Mouse (Mus musculus) liver (tissue): ENCODE measurements around the gene Olfr56.

Source experiments
- DNase-seq: peaks from one replicate; pipeline ENCODE4 v3.0.0-alpha.2; 2020; ENCODE audit warnings: mixed read lengths

Olfr56 gene

DNA sequence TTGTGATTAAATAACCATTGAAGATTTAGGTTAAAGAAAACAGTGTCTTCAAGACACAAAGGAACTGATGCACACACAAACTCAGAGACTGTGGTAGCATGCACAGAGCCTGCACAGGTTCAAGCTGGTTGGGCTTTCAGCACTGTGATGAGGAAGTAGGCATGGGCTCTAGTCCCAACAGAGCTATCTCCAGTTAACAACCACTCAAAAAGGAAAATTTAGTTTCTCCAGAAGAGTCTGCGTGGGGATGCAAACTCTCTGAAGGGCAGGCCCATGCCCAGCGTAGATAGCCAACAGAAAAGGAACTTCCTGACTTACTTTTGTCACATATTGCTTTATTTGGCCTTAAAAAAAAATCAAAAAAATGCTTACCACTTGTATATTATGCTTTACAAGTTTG, 114.1 kb downstream of the Olfr56 start:
- no peak for DNase-seq

DNA sequence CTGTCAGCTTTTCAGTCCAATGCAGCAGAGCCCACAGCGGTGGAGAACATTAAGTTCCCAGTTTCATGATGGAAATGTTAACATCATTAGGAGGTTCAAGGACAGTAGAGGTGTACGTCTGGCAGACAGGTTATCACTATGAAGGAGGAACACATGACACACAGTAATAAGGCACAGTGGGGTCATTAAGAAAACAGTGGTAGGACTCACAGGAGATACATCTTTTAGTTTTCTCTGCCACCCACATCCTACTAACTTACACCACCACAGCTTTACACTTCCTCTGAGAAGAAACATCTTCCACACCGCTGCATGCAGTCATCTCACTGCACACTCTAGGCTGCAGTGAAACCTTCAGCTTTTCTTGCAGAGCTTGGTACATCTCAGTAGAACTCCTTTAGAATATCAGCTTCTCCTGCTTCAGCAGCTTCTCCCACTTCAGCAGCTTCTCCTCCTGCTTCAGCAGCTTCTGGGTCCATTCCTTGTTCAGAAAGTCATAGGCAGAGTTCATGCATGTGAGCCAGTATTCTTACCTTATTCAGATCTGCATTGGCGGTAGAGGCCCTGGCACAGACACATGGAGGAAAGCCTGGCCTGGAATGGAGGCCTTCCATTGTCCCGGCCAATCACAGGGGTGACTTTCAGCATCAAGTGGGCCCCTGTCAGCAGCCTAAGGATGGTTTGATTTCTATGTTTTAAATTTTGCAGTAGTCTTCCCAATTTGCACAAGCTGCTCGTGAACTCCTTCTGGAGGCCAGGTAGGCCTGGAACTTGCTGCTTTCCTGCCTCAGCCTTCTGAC, 115.4 kb downstream of the Olfr56 start:
- no peak for DNase-seq

DNA sequence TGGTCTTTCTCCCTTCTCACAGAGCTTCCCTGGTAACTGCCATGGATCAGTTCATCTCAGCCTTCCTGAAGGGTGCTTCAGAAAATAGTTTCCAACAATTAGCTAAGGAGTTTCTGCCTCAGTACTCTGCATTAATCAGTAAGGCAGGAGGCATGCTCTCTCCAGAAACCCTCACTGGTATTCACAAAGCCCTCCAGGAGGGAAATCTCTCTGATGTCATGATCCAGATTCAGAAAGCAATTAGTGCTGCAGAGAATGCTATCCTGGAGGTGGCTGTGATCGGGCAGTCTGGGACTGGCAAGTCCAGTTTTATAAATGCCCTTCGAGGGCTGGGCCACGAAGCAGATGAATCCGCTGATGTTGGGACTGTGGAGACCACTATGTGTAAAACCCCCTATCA, 116.7 kb downstream of the Olfr56 start:
- DNase-seq, result no peak

DNA sequence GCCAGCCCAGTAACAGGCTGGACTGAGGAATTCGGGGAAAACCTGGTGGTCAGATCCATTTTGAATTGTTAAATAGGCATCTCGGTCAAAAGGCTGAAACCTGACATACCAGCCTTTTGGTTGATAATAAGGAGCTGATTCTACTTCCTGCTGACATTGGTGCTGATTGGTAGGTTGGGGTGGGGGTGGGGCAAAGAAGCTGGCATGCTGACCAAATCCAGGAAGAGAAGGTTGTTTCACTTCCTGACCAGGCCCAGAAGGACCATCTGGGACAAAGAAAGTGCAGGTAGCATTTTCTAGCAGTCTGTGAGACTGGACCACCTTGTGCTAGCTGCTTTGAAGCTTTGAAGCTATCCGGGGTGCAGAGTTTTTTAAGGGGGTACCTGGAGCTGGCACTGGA, 121.7 kb downstream of the Olfr56 start:
- DNase-seq, result peak; percentile 38

DNA sequence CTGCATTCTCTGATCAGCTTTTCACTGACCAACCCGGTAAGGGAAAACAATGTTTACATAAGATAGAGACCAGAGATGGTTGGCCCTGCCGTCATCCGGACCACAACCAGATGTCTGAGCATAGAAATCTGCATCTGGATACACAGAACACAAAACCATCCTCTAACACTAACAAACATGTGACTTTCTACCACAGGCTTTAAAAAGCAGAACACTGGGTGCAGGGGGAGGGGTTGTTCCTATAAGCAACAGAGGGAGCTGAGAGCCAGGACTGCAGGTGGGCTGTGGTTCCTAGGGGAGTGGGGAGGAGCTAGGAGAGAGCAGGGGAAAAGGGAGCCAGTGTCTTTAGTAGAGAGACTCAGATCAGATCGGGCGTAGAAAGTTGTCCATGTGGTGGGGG, 122.8 kb downstream of the Olfr56 start:
- DNase-seq, result no peak

DNA sequence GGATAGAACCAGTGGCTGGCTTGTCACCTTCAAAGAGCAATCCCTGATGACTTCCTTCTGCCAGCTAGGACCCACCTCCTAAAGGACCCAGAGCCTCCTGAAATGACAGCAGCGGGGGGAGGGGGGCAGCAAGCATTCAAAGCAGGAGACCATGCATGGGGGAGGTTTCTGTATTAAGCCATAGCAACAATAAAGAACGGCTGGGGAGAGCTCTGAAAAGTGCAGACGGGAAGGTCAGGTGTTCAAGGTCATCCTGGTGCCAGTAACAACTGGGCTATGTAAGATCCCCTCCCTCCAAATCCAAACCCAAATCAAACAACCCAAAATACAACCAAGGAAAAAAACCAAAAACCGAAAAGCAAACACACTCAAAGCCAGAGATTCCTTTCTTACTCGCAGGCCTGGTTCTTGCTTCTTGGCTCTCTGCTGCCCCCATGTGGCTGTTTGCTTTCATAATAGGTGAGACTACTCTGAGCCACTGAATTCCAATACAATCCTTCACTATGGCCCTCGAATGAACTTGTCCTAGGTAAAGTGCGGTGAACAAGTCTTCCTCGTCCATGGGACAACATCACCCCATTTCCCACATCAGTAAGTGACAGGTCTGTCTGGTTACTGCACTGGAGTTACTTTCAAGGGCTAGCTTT, 124.5 kb downstream of the Olfr56 start:
- peak; percentile 91 for DNase-seq

DNA sequence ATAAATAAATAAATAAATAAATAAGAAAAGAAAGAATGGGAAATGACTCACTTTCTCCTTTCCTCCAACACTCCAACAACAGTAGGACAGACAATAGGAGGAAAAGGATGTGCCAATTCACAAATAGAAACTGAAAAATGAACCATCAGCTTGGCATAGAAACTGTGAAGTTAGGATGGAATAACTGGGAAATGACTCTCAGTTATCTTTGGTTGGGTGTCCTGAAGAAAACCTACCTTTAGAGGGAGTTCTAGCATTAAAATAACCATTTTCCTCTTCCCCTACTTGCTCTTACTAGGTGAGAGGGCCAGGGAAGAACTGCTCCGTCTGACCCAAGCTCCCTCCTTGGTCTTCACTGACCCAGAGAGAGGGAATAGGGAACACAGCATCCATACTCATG, 127.1 kb downstream of the Olfr56 start:
- DNase-seq, result no peak

DNA sequence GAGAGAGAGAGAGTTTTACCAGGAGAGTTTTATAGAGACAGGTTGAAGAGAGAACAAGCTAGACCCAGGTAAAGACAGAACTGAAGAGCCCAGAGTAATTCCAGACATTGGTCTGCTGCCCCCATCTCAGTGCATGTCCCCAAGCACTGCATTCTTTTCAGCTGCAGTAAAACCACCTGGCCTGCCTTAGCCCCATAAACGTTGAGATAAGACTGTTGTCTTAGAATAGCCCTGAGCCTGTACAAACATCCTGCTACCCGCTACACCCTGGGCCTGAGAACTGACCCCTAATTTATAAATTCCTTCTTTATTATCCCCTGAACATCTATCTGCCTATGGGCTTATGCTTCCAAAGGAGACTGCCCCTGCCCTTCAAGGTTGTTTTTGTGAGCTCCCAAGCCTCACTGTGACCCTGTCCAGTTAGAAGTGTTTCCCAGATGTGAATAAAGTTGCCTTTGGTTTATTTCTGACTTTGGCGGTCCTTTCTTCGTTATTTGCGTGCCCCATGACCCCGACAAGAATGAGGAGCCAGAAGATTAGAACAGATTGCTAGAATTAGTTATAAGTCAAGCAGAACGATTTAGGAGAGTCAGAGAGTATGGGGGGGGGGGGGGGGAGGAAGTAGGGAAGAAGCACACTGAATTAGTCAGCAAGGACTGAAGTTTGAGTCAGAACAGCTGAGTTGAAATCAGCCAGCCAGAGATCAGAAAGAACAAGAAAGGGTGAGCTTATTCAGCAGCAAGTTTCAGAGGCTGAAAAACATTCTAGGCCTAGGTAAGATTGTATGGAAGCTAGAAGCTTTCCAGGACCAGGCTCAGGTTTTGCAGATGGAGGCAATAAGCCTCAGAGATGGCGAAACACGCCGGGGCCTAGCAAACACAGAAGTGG, 129.2 kb downstream of the Olfr56 start:
- DNase-seq, result no peak

DNA sequence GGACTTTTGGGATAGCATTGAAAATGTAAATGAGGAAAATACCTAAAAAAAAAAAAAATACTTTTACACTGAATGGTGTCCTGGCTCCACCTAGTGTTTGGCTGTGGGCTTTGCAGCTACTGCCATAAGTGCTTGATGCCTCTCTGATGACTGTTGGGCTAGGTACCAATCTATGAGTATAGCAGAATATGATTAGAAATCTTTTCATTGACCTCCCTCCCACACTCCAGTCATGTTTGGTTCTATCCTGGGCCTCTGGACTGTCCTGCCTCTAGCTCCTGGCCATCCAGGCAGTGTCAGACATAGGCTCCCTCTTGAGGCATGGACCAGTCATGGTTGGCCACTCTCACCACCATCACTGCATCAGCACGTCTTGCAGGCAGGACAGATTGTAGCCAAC, 130.1 kb downstream of the Olfr56 start:
- DNase-seq, result peak; percentile 45

DNA sequence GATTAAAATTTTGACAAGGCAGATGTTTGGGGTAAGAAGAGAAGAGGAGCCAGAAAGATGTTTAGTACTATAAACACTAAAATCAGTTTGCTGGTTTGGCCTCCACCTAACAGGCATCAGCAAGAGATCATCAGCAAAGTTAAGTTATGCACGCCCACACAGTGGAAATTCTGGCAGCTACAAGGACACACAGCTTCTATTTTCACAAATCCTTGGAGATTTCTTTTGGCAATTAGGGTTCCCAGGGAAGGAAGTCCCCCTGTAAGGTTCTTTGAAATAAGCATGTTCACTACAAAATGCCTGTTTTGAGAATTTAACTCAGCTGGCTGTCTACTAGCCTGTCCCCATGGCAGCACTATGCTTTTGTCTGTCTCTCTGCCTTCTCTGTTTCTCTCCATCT, 132.3 kb downstream of the Olfr56 start:
- no peak for DNase-seq

DNA sequence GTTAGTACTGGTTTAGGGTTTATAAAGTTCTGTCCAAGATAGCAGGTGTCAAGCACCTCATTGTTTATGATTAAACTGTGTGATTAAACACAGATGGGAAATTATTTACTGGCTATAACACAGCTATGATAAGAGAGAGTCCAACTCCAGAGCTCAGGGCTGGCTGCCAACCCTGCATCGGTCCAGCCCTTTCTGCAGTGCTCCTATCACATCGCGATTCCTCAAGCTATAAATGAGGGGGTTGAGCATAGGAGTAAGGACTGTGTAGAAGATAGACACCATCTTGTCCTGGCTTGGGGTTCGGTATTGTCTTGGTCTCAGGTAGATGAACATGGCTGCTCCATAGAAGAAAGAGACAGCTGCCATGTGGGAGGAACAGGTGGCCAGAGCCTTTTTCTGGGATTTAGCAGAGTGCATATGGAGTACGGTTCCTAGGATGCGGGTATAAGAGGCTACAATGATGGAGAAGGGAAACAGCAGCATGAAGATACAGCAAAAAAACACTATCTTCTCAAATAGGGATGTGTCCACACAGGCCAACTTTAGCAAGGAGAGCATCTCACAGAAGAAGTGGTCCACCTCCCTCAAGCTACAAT, 134.0 kb downstream of the Olfr56 start:
- DNase-seq, result no peak

DNA sequence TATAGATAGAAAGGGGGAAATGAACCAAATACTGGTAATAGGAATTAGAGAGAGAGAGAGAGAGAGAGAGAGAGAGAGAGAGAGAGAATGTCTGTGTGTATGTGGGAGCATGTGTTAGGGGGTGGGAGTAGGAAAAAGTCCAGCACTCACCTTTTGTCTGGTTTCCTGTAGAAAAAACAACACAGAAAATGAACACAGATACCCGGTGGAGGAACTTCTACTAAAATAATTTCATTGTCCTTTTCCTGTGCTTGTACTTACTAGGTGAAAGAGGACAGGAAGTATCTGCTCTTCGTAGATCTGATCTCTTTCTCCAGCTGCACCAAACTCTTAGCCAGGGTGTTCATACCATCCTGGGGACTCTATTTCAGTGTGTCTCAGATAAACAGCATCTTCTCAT, 135.5 kb downstream of the Olfr56 start:
- no peak for DNase-seq

DNA sequence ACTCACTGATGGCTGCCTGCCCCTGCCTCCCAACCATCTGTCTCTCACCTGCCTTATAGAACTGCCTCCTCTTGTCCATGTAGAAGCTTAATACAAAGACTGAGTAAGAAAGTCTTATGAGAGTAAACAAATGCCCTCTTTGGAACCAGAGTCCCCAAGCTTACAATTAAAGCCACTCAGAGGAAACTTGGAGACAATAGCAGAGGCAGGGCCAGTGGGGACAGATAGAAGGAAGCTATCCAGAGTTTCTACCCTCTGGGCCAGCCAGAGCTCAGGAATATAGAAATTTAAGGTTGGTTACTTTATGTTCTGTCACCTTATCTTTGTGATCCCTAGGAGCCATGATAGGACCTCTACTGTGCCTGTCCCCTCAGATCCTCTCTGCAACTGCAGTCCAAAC, 136.1 kb downstream of the Olfr56 start, which contains the start of gene Olfr1396:
Gene Olfr1396, minus strand, starts transcription at position 101 of the 400 bp plus-strand sequence.
- DNase-seq, result no peak

DNA sequence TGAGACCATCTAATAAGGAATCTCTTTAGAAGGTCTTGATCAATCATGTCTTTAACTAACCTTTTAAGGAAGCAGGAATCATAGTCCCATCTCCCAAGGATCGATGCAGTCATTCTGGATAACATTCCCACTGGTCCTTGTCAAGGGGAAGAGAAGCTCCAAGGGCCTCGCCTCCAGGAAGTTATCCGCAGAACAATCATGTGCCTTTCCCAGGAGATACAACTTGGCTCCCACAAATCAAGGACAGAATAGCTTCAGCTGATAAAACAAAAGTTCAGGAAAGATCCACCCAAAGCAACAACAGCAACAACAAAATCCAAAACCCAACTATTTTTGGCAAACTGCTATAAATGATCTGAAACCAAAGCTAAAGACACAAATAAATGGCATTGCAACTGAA, 140.9 kb downstream of the Olfr56 start:
- no peak for DNase-seq

DNA sequence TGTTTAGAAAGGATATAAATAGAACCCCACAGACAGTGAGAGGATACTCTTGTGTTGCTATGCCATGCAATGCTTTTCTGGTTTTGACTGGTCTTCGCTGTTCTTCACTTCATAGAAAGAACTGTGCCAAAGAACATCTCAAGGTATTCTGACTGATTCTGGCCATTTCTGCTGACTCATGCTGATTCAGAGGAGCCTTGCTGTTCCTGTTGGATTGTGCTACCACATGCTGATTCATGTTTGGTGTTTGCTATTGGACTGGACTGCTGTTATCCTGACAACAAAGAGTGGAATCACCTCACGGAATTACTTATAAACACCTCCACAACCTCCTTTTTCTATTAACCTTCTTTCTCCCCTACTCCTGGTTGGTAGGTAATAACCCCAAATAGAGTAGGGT, 145.5 kb downstream of the Olfr56 start:
- peak; percentile 51 for DNase-seq

DNA sequence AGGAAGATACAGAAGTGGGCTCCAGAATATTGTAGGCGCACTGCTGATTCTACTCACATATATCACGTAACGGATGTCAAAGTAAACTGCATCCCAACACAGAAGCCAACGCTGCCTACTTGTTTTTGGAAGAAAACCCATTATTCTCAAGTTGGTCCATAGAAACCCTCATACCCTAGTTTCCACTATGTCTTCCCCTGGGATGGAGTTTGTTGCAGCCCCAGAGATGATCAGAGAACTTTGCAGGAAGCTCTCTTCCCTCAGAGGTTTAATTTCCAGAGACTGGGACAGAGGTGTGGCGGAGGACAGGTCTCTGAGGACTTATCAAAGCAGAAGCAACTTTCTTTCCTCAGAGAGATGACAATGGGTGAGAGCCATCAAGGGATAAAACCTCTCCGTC, 163.3 kb downstream of the Olfr56 start, which contains the start of gene Olfr1395:
Gene Olfr1395, plus strand, starts transcription at position 301 of the 400 bp plus-strand sequence.
- DNase-seq, result no peak

DNA sequence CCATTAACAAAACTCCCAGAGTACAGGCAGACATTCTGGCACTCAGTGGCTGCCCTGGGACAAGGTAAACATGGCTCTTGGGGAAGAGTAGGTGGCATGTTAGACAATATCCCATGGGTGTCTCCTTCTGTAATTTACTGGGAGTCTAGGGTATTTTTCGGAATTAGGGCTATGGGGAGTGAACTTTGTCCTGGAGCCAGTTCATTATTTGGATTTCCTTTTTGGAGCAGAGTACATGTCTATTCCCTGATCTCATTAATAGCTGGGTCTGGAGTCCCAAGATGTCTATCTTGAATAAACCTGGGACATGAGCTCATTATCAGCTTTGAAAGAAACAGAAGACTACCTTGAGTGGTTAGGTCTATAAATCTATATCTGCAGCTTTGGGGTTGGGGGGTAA, 175.4 kb downstream of the Olfr56 start, which contains the start of gene Olfr1394:
Gene Olfr1394, plus strand, starts transcription at position 301 of the 400 bp plus-strand sequence.
- DNase-seq, result no peak

DNA sequence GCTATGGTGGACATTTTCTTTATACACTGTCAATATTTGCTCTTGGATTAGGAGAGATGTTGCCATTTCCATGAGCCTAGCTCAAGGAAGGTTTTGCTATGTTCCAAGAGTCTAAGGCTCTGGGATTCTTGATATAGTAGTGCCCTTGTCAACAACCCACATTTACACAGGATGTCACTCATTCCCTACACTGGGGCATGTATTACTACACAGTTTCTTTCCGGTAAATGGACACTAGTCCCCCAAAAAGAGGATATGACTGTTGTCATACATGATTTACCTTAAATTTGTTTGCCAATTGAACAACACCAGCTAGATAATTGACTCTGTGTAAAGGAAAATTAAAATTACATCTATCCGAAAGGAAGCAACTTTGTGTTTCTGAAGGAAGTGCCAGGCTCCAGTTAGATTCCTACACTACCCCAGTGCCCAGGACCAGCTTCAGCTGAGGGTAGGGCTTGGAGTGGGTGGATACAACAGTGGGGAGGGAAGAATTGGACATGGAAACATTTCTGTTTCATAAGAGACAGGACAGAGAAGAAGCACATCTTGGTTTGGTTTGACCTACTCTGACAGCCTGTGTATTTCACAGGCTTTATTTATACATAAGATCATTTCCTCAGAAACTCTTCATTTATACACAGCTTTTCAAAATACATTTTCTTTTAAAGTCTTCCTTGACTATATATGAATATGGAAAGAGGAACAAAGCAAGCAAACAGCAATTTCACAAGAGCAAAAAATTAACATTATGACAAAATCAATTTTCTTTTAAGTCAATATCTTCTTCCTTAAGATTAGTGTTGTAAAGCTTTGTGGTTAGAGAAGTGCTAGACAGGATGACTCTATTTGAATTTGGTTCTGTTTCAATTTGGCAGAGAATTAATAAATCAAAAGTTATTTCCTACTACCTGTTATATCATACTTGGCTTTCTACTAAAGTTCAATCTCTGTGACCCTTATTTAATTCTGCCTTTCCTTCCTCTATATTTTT, 178.4 kb downstream of the Olfr56 start:
- no peak for DNase-seq

DNA sequence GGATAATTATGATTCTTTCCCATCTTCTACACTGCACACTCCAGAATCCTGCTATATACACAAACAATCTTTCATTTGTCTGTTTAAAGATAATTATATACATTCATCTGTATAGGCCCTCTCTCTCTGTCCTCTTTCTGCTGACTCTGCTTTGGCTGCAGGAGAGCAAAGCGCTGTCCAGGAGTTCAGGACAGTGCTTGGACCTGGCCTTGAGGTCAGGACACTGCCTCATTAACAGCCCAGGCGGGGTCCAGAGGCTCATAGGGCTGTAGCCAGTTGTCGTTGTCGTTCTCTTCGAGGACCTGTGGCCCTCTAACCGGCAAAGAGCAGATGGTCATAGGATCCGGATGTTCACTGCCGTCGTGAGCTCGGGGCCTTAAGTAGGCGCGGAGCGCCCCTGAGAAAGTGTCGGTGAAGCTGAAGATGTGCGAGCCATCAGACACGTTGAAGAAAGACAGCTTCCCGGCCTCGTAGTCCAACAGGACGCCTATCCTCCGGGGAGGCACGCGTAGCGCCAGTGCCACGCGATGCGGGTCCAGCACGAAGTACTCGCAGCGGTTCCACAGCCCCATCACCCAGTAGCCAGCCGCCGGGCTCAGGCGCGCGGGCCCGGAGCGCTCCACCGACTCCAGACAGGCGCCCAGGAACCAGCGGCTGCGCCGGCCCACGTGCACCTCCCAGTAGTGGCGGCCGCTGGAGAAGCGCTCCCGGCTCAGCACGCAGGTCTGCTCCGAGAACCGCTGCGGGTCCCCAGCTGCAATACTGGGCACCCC, 190.3 kb downstream of the Olfr56 start:
- peak; percentile 9 for DNase-seq

DNA sequence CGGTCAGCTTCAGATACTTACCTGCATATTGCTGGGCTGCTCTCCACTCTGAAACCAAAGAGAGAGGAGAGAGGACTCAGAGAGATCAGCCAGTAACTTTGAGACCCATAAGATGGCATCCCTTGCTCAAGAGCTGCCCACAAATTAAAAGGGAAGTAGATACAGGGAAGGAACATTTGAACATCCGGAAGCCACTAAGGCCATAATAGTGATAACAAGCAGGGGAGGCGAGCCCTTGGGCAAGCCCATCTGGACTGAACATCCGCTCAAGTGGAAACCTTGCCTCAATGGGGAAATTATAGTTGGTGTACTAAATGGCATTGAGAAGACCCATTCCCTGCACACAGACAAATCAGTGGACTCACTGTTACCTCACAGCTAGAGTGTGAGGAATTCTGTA, 191.9 kb downstream of the Olfr56 start:
- DNase-seq, result no peak

DNA sequence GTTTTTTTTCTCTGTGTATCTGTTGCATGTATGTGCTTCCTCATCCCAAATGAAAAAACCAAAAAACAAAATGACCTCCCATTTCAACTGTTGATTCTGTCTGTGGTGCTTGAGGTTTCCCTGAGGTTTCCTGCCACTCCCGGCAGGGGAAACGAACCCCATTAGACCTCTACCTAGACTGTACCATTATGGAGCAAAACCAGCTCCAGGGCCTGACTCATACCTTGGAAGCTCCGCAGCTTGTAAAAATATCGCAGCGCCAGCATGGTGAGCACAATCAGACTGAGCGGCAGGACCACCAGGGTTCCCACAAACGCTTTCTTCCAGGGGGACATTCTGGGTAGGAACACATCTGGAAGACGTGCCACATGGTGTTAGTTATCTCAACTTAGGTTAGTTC, 196.7 kb downstream of the Olfr56 start:
- DNase-seq, result no peak
